Mouse (Mus musculus): ENCODE measurements around the gene Clspn.

GRCm38 (mm10) chr4:126605751-126606150 lies 49.0 kb downstream of the Clspn start:
- no peak for TF ChIP-seq CTCF (IDR thresholded peaks at IDR 0.05; ENCODE audit: low read depth, low read length)
- TF ChIP-seq POLR2A (IDR thresholded peaks at IDR 0.05; ENCODE audit: insufficient read depth, low read length), result no peak
